Mouse (Mus musculus): ENCODE measurements around the gene Tnk2. TPM values are rescaled to one million over a fixed set of nuclear protein-coding genes. Genes with fewer than 3 reads are reported as not detected.

The Tnk2 gene
- total and polyA plus RNA-seq, 2 experiments, result 1.9 to 35.7 TPM

GRCm38 (mm10) chr16:32707824-32708456 lies 64.3 kb downstream of the Tnk2 start:
- no peak for TF ChIP-seq CTCF (IDR thresholded peaks at IDR 0.05; ENCODE audit: low read depth, low read length)
- TF ChIP-seq POLR2A (IDR thresholded peaks at IDR 0.05; ENCODE audit: extremely low read depth, insufficient read depth, low read length), result no peak
- Histone ChIP-seq H3K9ac (ENCODE audit: low read depth, low read length) (no peak overlapping the region), H3K27me3 (ENCODE audit: control insufficient read depth, insufficient read depth, low read length) (no peaks in the 10 kb centered on the region), H3K79me2 (ENCODE audit: control insufficient read depth, insufficient read depth, low read length) (no peaks in the 10 kb centered on the region), H3K4me3 (ENCODE audit: insufficient read depth, low read depth, low read length) (no peak overlapping the region), H3K36me3 (ENCODE audit: control insufficient read depth, insufficient read depth, low read length) (no peaks in the 10 kb centered on the region), H3K27ac (replicated peaks; ENCODE audit: insufficient read depth, low read depth, low read length) (no peak overlapping the region), H3K4me1 (ENCODE audit: control insufficient read depth, insufficient read depth, low read length) (peaks cover 4% of the 10 kb centered on the region; the same call in 1 of the 2 replicates)
- 76% methylated on average over 9 of the region's 9 CpGs for WGBS
- no peak for DNase-seq (ENCODE audit: extremely low read depth, low read depth, low spot score)

- no peak overlapping the region for H3K9ac ChIP-seq (ENCODE audit: low read depth, low read length)
- no peaks in the 10 kb centered on the region for H3K79me2 ChIP-seq (ENCODE audit: control insufficient read depth, insufficient read depth, low read length)
- DNase-seq (ENCODE audit: extremely low read depth, low read depth, low spot score), result no peak
- TF ChIP-seq CTCF (IDR thresholded peaks at IDR 0.05; ENCODE audit: low read depth, low read length) (no peak), POLR2A (IDR thresholded peaks at IDR 0.05; ENCODE audit: extremely low read depth, insufficient read depth, low read length) (no peak)
- H3K27ac ChIP-seq (replicated peaks; ENCODE audit: insufficient read depth, low read depth, low read length), result no peak overlapping the region
- H3K27me3 ChIP-seq (ENCODE audit: control insufficient read depth, insufficient read depth, low read length), result no peaks in the 10 kb centered on the region
- WGBS, result 94% methylated on average over 10 of the region's 10 CpGs
- H3K36me3 ChIP-seq (ENCODE audit: control insufficient read depth, insufficient read depth, low read length), result no peaks in the 10 kb centered on the region
- H3K4me1 ChIP-seq (ENCODE audit: control insufficient read depth, insufficient read depth, low read length), result peaks cover 4% of the 10 kb centered on the region
- H3K4me3 ChIP-seq (ENCODE audit: insufficient read depth, low read depth, low read length), result no peak overlapping the region
These were observed 64.9 kb downstream of the Tnk2 start for GRCm38 (mm10) chr16:32708457-32709033.

GRCm38 (mm10) chr16:32709116-32709515 lies 65.4 kb downstream of the Tnk2 start:
- Histone ChIP-seq H3K9ac (ENCODE audit: low read depth, low read length) (no peak overlapping the region), H3K27ac (replicated peaks; ENCODE audit: insufficient read depth, low read depth, low read length) (no peak overlapping the region), H3K4me1 (ENCODE audit: control insufficient read depth, insufficient read depth, low read length) (peaks cover 3% of the 10 kb centered on the region), H3K79me2 (ENCODE audit: control insufficient read depth, insufficient read depth, low read length) (no peaks in the 10 kb centered on the region), H3K27me3 (ENCODE audit: control insufficient read depth, insufficient read depth, low read length) (no peaks in the 10 kb centered on the region), H3K4me3 (ENCODE audit: insufficient read depth, low read depth, low read length) (no peak overlapping the region), H3K36me3 (ENCODE audit: control insufficient read depth, insufficient read depth, low read length) (no peaks in the 10 kb centered on the region)
- 97% methylated on average over 8 of the region's 8 CpGs for WGBS
- no peak for DNase-seq (ENCODE audit: extremely low read depth, low read depth, low spot score)
- TF ChIP-seq POLR2A (IDR thresholded peaks at IDR 0.05; ENCODE audit: extremely low read depth, insufficient read depth, low read length) (no peak), CTCF (IDR thresholded peaks at IDR 0.05; ENCODE audit: low read depth, low read length) (no peak)

GRCm38 (mm10) chr16:32710426-32711070 lies 66.9 kb downstream of the Tnk2 start:
- no peaks in the 10 kb centered on the region for H3K79me2 ChIP-seq (ENCODE audit: control insufficient read depth, insufficient read depth, low read length)
- no peak overlapping the region for H3K27ac ChIP-seq (replicated peaks; ENCODE audit: insufficient read depth, low read depth, low read length)
- H3K4me1 ChIP-seq (ENCODE audit: control insufficient read depth, insufficient read depth, low read length), result peaks cover 5% of the 10 kb centered on the region
- TF ChIP-seq POLR2A (IDR thresholded peaks at IDR 0.05; ENCODE audit: extremely low read depth, insufficient read depth, low read length) (no peak), CTCF (IDR thresholded peaks at IDR 0.05; ENCODE audit: low read depth, low read length) (no peak)
- no peak overlapping the region for H3K4me3 ChIP-seq (ENCODE audit: insufficient read depth, low read depth, low read length)
- DNase-seq (ENCODE audit: extremely low read depth, low read depth, low spot score), result no peak
- WGBS, result 74% methylated on average over 14 of the region's 14 CpGs
- H3K36me3 ChIP-seq (ENCODE audit: control insufficient read depth, insufficient read depth, low read length), result no peaks in the 10 kb centered on the region
- no peaks in the 10 kb centered on the region for H3K27me3 ChIP-seq (ENCODE audit: control insufficient read depth, insufficient read depth, low read length)
- H3K9ac ChIP-seq (ENCODE audit: low read depth, low read length), result no peak overlapping the region

GRCm38 (mm10) chr16:32712202-32712601 lies 68.5 kb downstream of the Tnk2 start:
- DNase-seq (ENCODE audit: extremely low read depth, low read depth, low spot score), result no peak
- TF ChIP-seq POLR2A (IDR thresholded peaks at IDR 0.05; ENCODE audit: extremely low read depth, insufficient read depth, low read length), result no peak
- no peak for TF ChIP-seq CTCF (IDR thresholded peaks at IDR 0.05; ENCODE audit: low read depth, low read length)
- Histone ChIP-seq H3K79me2 (ENCODE audit: control insufficient read depth, insufficient read depth, low read length) (no peaks in the 10 kb centered on the region), H3K27me3 (ENCODE audit: control insufficient read depth, insufficient read depth, low read length) (no peaks in the 10 kb centered on the region), H3K4me3 (ENCODE audit: insufficient read depth, low read depth, low read length) (no peak overlapping the region), H3K4me1 (ENCODE audit: control insufficient read depth, insufficient read depth, low read length) (peaks cover 5% of the 10 kb centered on the region), H3K27ac (replicated peaks; ENCODE audit: insufficient read depth, low read depth, low read length) (no peak overlapping the region), H3K36me3 (ENCODE audit: control insufficient read depth, insufficient read depth, low read length) (no peaks in the 10 kb centered on the region), H3K9ac (ENCODE audit: low read depth, low read length) (no peak overlapping the region)
- WGBS, result 92% methylated on average over 11 of the region's 11 CpGs

DNA sequence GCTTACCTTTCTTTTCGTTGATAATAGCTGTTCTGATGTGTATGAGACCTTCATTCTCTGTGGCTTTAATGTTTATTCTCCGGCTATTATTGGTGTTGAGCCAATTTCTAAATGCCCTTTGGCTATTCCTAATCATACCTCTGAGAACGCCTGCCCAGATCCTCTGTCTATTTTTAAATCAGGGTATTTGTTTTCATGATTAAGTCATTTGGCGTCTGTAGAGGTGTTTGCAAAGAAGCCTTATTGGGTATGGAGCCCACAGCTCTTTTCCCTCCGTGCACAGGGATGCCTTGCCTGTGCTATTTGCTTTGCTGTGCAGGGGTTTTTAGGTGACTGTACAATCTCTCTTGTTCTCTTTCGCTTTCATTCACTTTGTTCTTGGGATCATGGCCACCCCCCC lies 69.9 kb downstream of the Tnk2 start:
- Histone ChIP-seq H3K27ac (replicated peaks; ENCODE audit: insufficient read depth, low read depth, low read length) (no peak overlapping the region), H3K79me2 (ENCODE audit: control insufficient read depth, insufficient read depth, low read length) (no peaks in the 10 kb centered on the region), H3K27me3 (ENCODE audit: control insufficient read depth, insufficient read depth, low read length) (no peaks in the 10 kb centered on the region), H3K36me3 (ENCODE audit: control insufficient read depth, insufficient read depth, low read length) (no peaks in the 10 kb centered on the region), H3K4me1 (ENCODE audit: control insufficient read depth, insufficient read depth, low read length) (peaks cover 5% of the 10 kb centered on the region), H3K9ac (ENCODE audit: low read depth, low read length) (no peak overlapping the region), H3K4me3 (ENCODE audit: insufficient read depth, low read depth, low read length) (no peak overlapping the region)
- no peak for TF ChIP-seq CTCF (IDR thresholded peaks at IDR 0.05; ENCODE audit: low read depth, low read length)
- TF ChIP-seq POLR2A (IDR thresholded peaks at IDR 0.05; ENCODE audit: extremely low read depth, insufficient read depth, low read length), result no peak
- DNase-seq (ENCODE audit: extremely low read depth, low read depth, low spot score), result peak; percentile 83
- WGBS, result 21% methylated on average over 6 of the region's 6 CpGs

Data from liver, adult 2 months (tissue).